Mouse (Mus musculus): ENCODE data around the gene Hoxa6.

Hoxa6 gene

DNA sequence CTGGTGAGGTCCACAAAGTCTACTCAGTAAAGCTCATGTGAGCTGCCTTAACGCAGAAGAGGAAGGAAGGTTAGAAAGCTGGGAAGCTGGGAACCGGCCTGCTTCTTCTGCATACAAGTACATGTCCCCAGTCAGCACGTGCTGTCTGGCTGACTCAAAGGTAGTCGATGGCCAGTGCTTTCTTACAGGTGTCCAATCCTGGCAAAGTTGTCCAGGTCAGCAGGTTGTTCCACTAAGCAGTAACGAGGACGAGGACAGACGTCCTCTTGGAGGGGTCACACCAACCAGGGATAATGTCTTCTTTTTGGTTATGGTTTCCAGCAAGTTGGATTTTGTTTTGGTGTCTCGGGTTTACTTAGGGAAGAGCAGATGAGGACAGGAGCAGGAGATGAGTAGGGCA lies 18.6 kb downstream of the Hoxa6 start:
- in situ Hi-C loops (cut with MboI; ENCODE audit: unreplicated experiment in 2 of 2) = no loop called here

DNA sequence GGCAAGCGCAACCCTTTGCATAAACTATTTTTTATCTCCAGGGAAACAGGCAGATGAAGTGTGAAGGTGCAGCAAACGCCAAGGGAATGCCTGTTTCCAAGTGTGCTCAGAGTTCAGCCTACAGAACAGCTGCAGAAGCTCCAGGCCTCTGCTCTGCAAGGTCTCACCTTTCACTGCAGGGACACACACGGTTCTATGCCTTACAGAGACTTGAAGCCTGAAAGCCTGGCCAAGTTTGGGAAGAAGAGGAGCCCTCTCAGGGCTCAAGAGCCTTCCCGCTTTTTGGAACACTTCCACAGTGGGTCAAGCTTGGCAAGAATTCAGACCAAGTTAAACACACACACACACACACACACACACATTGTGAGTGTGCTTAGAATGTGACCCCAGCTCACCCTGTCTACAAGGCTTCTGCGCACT lies 19.3 kb downstream of the Hoxa6 start:
- in situ Hi-C loops (cut with MboI; ENCODE audit: unreplicated experiment in 2 of 2) = no loop called here

- in situ Hi-C loops (cut with MboI; ENCODE audit: unreplicated experiment in 2 of 2) = no loop called here
Measured at GRCm38 (mm10) chr6:52186500-52186899, 22.0 kb downstream of the Hoxa6 start.

DNA sequence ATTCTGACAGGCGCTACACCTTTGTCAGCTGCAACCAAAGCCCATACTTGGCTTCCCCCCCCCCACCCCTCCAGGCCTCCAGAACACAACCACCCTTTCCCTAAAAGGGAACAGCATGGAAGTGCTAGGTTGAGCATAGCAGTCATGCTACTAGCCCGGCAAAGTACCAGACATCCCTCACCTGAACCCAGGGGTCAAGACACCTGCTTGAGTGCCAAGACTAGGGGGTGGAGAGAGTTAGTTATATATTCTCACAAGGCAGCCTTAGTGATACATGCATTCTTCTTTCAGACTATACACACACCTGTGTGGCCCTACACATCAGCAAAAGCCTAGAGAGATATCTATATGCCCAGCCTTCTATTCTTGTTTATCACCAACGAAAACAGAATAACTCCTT lies 22.7 kb downstream of the Hoxa6 start:
- in situ Hi-C loops (cut with MboI; ENCODE audit: unreplicated experiment in 2 of 2) = no loop called here

DNA sequence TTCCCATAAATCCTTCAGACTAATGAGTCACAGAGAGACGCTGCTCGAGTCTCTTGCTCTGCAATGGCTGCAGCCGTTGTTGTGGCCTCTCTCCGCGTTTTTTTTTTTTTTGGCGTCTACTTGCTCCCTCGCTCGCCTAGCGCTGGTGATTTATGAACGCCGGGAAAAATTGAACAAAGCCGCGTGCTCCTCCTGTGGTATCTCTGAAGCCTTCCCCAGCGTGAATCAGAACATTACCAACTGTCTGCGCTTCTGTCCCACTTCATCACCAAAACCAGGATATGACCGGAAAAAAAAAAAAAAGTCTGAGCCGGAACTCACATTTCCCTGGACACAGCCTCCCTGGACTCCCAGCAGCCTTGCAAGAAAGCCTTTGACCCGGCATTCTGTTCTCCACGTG lies 23.3 kb downstream of the Hoxa6 start:
- in situ Hi-C loops (cut with MboI; ENCODE audit: unreplicated experiment in 2 of 2) = no loop called here

DNA sequence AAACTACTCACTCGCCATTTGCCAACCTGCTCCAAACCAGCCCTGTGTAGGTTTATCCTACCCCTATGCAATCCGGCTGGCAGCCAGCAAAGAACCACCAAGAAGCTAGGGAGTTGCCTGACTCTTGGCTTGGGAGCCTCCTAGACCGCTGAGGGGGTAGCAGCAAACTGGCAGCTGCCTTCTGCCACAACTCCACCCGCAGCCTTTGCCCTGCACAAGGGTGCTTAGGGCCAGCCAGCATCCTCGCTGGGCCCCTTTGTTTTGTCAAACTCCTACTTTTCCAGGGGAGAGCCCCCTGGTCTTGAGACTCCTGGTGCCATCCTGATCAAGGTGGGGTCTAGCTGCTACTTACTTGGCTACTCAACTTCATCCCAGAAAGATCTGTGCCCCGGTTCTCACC lies 23.9 kb downstream of the Hoxa6 start:
- in situ Hi-C loops (cut with MboI; ENCODE audit: unreplicated experiment in 2 of 2) = no loop called here

DNA sequence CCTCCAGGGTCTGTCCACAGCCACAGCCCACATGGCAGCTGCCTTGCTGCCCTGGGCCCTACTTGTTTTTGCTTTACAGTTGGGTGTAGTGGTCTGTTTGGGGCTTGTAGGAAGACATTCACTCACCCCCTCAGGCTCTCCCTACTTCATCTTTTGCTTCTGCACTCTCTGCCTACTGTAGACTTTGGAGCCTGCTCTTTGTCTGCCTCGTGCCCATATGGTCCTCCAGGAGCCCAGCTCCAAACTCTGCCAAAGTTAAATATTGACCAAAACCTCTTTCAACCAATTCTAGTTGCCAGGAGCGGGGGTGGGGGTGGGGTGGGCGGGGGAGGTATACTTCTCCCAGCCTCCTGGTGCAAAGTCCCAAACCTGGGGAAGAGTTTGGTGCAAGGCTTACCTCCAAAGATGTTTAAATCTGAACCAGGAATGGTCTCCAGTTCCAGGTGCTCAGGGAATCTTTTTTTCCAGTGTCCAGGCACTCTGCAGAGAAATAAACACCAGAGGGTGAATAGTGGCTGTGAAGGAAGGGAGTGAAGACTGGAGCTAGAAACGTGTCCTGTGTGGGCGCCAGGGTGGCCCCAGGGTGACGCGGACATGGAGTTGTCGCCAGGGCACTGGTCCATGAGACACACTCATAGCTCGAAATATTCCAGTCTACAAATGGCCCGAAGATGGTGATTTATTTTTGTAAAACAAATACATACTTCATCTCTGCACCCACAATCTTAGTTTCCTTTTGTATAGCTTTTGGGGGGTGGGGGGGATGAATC lies 25.0 kb downstream of the Hoxa6 start:
- in situ Hi-C loops (cut with MboI; ENCODE audit: unreplicated experiment in 2 of 2) = no loop called here

DNA sequence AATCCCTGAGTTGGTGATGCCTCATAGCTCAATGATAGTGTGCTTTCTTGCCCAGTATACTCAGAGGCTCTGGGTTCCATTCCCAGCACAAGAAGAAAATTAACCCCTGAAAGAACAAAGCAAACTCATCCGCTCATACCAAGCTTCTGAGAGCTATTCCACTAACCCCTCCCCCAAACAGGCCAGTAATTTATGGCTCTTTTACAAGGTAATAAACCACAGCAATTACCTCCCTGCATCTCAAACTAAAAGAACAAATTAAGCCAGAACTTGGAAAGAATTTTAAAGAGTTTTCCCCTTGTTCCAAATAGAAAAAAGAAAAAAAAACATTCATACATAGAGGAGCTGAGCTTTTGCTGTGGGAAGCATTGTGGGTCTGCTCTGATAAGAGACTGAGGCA lies 25.7 kb downstream of the Hoxa6 start:
- in situ Hi-C loops (cut with MboI; ENCODE audit: unreplicated experiment in 2 of 2) = no loop called here

DNA sequence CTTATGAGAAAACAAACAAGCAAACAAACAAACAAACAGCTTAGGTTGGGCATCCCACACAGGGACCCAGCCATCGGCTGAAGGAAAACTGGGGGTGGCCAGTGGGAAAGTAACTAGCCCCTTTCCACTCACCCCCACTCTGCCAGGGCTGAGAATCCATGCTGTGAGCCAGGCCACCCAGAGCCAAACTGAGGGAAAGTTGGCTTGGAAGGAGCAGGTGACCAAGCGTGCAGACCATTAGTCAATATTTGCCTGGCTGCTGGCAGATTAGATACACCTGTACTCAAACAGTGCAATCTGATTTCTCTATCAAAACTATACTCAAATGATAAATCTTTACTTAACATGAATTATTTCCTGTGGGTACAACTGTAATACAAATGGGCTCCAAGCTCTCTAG lies 26.5 kb downstream of the Hoxa6 start:
- in situ Hi-C loops (cut with MboI; ENCODE audit: unreplicated experiment in 2 of 2) = no loop called here

GRCm38 (mm10) chr6:52180726-52181125 lies 27.8 kb downstream of the Hoxa6 start:
- in situ Hi-C loops (cut with MboI; ENCODE audit: unreplicated experiment in 2 of 2) = no loop called here

DNA sequence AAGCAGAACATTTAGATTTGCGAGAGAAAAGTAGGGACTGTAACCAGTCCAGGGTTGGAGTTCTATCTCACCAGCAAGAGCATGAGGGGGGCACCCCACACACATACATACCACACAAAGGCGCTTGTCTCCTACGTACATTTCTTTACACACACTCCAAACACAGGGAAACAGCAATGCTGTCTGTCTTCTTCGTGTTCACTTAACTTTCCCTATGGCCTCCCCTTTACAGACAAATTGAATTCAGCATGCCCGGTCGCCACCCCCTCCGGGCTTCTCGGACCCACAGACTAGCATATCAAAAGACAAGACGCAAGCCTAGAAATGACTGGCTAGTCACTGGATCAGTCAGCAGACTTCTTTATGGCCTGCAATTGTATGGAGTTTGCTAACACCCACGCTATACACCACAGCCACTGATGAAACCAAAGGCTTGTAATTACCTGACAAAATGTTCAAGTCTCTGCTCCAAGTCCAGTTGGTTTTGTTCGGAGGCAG lies 28.3 kb downstream of the Hoxa6 start:
- in situ Hi-C loops (cut with MboI; ENCODE audit: unreplicated experiment in 2 of 2) = no loop called here

GRCm38 (mm10) chr6:52179690-52180089 lies 28.8 kb downstream of the Hoxa6 start:
- in situ Hi-C loops (cut with MboI; ENCODE audit: unreplicated experiment in 2 of 2) = no loop called here

DNA sequence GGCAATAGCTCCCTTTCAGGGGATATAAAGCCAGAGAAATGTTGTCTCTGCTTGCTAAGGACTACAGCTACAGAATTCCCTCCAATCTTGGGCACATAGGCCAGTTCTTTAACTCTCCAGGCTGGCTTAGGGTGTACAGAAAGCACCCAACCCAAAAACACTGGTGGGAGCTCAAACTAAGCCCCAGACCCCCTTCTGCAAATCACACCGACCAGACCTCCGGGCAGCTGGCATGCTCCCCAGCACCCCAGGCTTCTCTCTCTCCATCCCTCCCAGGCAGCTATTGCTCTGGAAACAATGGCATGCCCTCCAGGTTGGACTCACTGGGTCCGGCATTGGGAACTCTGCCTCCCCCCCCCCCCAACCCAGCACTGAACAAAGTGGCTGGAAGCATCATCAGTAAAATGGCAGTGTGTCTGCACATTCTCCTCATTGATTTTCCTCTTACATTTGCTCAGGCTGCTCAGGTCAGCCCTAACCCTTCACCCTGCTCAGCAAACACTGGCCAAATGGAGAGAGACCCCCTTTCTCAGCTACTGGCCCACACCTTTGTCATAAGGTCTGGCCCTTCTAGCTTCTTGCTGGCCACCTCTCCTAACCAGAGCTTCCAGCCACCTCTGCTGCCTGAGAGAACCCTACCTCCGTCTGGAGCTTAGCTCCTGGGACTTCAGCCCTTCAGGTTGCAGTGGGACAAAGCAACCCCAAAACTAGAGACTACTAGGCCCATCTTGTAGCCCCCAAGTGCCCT lies 29.4 kb downstream of the Hoxa6 start:
- in situ Hi-C loops (cut with MboI; ENCODE audit: unreplicated experiment in 2 of 2) = no loop called here

GRCm38 (mm10) chr6:52177806-52178205 lies 30.7 kb downstream of the Hoxa6 start:
- in situ Hi-C loops (cut with MboI; ENCODE audit: unreplicated experiment in 2 of 2) = no loop called here

GRCm38 (mm10) chr6:52177061-52177735 lies 31.3 kb downstream of the Hoxa6 start, which contains the start of gene 5730596B20Rik:
Gene 5730596B20Rik, plus strand, starts transcription at chr6:52177498.
- in situ Hi-C loops (cut with MboI; ENCODE audit: unreplicated experiment in 2 of 2) = no loop called here

- in situ Hi-C loops (cut with MboI; ENCODE audit: unreplicated experiment in 2 of 2) = no loop called here
Measured at GRCm38 (mm10) chr6:52176391-52176790, 32.1 kb downstream of the Hoxa6 start.

DNA sequence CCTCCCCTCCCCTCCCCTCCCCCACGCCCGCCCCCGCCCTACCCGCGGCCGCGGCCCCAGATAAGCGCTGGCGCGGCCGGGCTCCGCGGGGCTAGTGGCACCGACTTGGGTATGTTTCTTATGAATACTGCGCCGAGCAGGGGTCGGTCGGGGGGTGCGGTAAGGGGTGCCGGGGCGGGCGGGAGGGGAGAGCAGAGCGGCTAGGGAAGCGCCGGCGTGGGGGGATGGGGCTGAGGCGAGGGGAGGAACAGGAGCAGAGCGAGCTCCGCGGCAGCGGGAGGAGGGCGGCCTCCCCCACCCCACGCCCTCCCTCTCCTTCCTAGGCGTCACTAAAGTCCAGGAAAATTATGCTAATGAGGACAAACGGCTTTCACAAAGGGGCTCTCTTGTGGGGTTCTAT lies 32.7 kb downstream of the Hoxa6 start:
- in situ Hi-C loops (cut with MboI; ENCODE audit: unreplicated experiment in 2 of 2) = no loop called here

DNA sequence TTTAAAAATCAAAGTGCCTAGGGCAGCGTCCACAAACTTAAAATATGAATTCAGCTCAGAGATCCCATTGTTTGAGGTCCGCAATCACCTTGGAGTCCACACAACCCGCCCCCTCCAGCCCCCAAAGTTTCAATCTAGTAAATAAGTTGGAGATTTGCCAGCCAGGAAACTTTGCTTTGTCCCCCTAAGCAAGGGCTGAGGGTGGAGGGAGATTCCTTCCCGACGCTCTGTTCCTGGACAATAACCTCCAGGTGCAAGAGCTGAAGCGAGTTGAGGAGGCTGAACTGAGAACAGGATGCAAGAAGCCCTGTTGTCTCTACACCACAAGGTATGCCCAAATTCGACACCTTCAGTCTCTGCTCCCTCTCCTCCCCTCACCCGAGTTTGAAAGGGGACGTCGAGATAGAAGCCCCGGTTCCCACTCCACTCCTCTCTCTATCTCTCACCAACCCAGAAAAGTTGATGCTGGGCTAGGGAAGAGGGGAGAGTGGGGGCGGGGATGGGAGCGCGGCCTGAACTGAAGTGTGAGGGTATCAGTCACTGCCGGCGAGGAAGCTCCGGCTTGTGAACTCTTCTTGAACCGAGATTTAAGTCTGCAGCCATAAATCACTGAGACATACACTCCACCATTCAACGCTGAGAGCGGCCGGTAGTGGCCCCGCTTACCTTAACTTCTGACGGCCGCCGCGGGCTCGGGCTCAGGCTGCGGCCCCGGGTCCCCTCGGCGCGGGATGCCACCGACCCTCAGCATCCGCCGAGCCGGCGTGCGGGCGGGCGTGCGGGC lies 33.4 kb downstream of the Hoxa6 start:
- in situ Hi-C loops (cut with MboI; ENCODE audit: unreplicated experiment in 2 of 2) = no loop called here

- in situ Hi-C loops (cut with MboI; ENCODE audit: unreplicated experiment in 2 of 2) = no loop called here
Measured at GRCm38 (mm10) chr6:52173648-52174047, 34.9 kb downstream of the Hoxa6 start.

DNA sequence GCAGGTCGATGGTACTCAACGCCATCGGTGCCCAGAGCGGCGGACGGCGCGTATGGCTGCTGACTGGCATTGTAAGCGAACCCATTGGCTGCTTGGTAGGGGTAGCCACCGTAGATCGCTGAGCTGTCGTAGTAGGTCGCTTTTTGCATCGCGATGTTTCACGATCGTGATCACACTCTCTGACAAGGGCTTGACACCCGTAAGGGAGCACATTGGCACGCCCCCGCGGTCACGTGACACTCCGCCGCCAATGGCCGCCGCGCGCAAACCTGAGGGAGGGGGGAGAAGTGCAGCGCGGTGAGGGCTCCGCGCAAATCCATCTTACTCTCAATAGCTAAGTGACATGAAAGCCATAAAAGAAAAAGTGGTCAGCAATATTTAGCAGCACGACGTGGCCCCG lies 36.0 kb downstream of the Hoxa6 start:
- in situ Hi-C loops (cut with MboI; ENCODE audit: unreplicated experiment in 2 of 2) = no loop called here

- in situ Hi-C loops (cut with MboI; ENCODE audit: unreplicated experiment in 2 of 2) = no loop called here
Measured at GRCm38 (mm10) chr6:52171938-52172337, 36.6 kb downstream of the Hoxa6 start.
